Mouse (Mus musculus): ENCODE results near the gene Ift122.

DNA sequence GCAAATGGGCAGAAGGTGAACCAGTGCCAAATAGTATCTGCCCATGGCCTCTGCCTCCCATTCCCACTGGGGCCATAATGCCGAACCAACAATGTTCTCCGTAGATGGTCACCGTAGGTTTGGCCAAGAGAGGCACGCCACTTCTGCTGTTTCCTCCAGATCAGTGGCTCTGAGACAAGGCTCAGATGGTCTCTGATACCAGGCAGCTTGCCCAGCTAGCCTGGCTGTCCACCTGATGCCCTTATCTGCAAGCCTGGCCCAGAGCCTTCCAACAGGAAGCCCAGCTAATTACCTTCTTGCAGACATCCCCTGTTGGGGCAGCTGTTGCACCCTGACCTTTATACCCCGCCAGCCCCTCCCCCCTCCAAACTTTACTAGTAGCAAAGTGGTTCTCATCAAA lies 114.8 kb downstream of the Ift122 start:
- TF ChIP-seq GATA1 (IDR thresholded peaks at IDR 0.05; ENCODE audit: low read length) (no peak), TAL1 (IDR thresholded peaks at IDR 0.05; ENCODE audit: low read length) (no peak)

All from erythroblast, embryonic 14.5 days (primary cell).